In the genomic region with DNA sequence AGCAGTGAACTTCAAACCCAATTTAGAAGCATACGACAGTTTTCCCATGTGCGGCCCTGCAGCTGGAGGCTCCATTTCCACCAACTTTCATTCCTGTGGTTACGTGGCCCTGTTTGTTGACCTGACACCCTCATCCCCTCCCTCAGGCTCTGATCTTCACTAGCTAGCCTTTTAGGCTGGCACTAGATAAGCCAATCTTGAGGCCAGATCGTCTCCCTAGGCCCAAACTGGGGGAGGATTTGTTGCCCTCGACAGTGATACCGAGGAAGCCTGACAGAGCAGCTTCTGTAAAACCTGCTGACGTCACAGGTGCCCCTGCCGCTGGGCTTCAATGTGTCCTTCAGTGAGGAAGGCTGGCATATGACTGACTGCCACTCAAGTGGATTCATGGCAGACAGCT, we compare ENCODE assay signal across 11 mouse cellular contexts.
"Had no signal": no experiment of that assay in that cellular context is flagged by ENCODE, and none has a peak within 500 bp of the region (broad histone marks: within the 10 kb centered on the region; RNA-seq: fewer than 3 reads in every experiment).

No protein-coding gene starts in this region.

- H3K9ac ChIP-seq: limb, embryonic 12.5 days; midbrain, embryonic 12.5 days had no signal

- H3K4me1 ChIP-seq: limb, embryonic 12.5 days; midbrain, embryonic 12.5 days had no signal

- DNase-seq: kidney, adult 9 months; kidney, postnatal 36 days; right cerebral cortex, postnatal 14 days; thymus, adult 18-20 months; thymus, postnatal 14 days had no signal

- H3K4me3 ChIP-seq: layer of hippocampus, adult 2 months; limb, embryonic 12.5 days; midbrain, embryonic 12.5 days had no signal

- H3K27me3 ChIP-seq: limb, embryonic 12.5 days; midbrain, embryonic 12.5 days had no signal

- ATAC-seq: intestine, postnatal 0 days; midbrain, embryonic 16.5 days had no signal

- H3K4me2 ChIP-seq: limb, embryonic 12.5 days; midbrain, embryonic 12.5 days had no signal

- H3K9me3 ChIP-seq: limb, embryonic 12.5 days; midbrain, embryonic 12.5 days had no signal

- H3K27ac ChIP-seq: kidney, postnatal 0 days; layer of hippocampus, adult 2 months; limb, embryonic 12.5 days; midbrain, embryonic 12.5 days had no signal
